Mouse (Mus musculus): ENCODE data around the gene Vwa3a. TPM values are rescaled to one million over a fixed set of nuclear protein-coding genes. Genes with fewer than 3 reads are reported as not detected.

Gene Vwa3a
- total and polyA plus RNA-seq, 2 experiments from 2014 or later: 1.6 to 2.4 TPM

DNA sequence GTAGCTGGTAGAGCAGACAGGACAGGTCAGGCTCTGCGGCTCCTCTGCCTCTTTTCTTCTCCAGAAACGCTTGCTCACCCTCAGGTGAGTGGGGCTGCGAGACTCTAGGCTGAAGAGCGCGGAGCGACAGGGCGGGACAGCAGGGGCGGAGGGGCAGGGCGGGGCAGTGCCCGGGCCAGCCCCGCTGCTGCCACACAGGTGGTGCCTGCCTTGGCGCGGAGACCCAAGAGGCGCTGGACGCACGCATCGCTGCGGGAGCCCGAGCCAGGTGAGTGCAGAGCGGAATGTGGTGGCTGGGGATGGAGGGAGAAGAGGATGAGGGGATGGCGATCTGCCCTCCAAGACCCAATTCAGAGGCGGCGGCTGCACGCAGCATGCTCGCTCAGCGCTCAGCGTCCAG lies 70.6 kb downstream of the Vwa3a start:
- no peak for TF ChIP-seq CTCF (IDR thresholded peaks at IDR 0.05; ENCODE audit: low read depth)
- Histone ChIP-seq H3K9ac (replicated peaks; ENCODE audit: low read length) (peak overlapping the region; percentile 38; the same call in 1 of the 2 replicates), H3K4me3 (ENCODE audit: low read length) (peak overlapping the region; percentile 36), H3K9me3 (ENCODE audit: low read length) (no peaks in the 10 kb centered on the region), H3K36me3 (ENCODE audit: insufficient read depth, low read length) (no peaks in the 10 kb centered on the region), H3K4me2 (ENCODE audit: low read depth, low read length) (peak overlapping the region; percentile 64), H3K27ac (no peak overlapping the region), H3K4me1 (ENCODE audit: insufficient read depth, low read length) (no peaks in the 10 kb centered on the region), H3K27me3 (ENCODE audit: insufficient read depth, low read length) (no peaks in the 10 kb centered on the region)
- DNase-seq (ENCODE audit: low spot score) (no peak), ATAC-seq (peak; percentile 29; the same call in 1 of the 2 replicates)
- 6% methylated on average over 27 of the region's 27 CpGs for whole genome bisulfite sequencing

GRCm38 (mm10) chr7:120811834-120812415 lies 72.8 kb downstream of the Vwa3a start, which contains the start of gene Gm5737:
Gene Gm5737 (plus strand): TSS chr7:120812365.
- H3K4me2 ChIP-seq (ENCODE audit: low read depth, low read length): no peak within 1 kb of the TSS
- H3K9ac ChIP-seq (replicated peaks; ENCODE audit: low read length): no peak within 1 kb of the TSS
- ATAC-seq: no peak
- no peaks in the 10 kb centered on the region for H3K27me3 ChIP-seq (ENCODE audit: insufficient read depth, low read length)
- no peak within 1 kb of the TSS for H3K4me3 ChIP-seq (ENCODE audit: low read length)
- 87% methylated on average over 6 of the region's 6 CpGs for WGBS
- no peaks in the 10 kb centered on the region for H3K36me3 ChIP-seq (ENCODE audit: insufficient read depth, low read length)
- DNase-seq (ENCODE audit: low spot score): no peak
- TF ChIP-seq CTCF (IDR thresholded peaks at IDR 0.05; ENCODE audit: low read depth): no peak
- H3K4me1 ChIP-seq (ENCODE audit: insufficient read depth, low read length): no peaks in the 10 kb centered on the region
- no peak within 1 kb of the TSS for H3K27ac ChIP-seq
- H3K9me3 ChIP-seq (ENCODE audit: low read length): no peaks in the 10 kb centered on the region

- H3K27ac ChIP-seq: no peak overlapping the region
- no peaks in the 10 kb centered on the region for H3K27me3 ChIP-seq (ENCODE audit: insufficient read depth, low read length)
- H3K9me3 ChIP-seq (ENCODE audit: low read length): no peaks in the 10 kb centered on the region
- no peak for DNase-seq (ENCODE audit: low spot score)
- no peak for TF ChIP-seq CTCF (IDR thresholded peaks at IDR 0.05; ENCODE audit: low read depth)
- H3K9ac ChIP-seq (replicated peaks; ENCODE audit: low read length): no peak overlapping the region
- no peak overlapping the region for H3K4me3 ChIP-seq (ENCODE audit: low read length)
- WGBS: 80% methylated on average over 6 of the region's 6 CpGs
- ATAC-seq: no peak; the same call in 1 of the 2 replicates
- no peaks in the 10 kb centered on the region for H3K36me3 ChIP-seq (ENCODE audit: insufficient read depth, low read length)
- no peak overlapping the region for H3K4me2 ChIP-seq (ENCODE audit: low read depth, low read length)
- no peaks in the 10 kb centered on the region for H3K4me1 ChIP-seq (ENCODE audit: insufficient read depth, low read length)
Measured at GRCm38 (mm10) chr7:120817552-120817951, 78.4 kb downstream of the Vwa3a start.

GRCm38 (mm10) chr7:120819386-120819785 lies 80.3 kb downstream of the Vwa3a start:
- Histone ChIP-seq H3K4me3 (ENCODE audit: low read length) (no peak overlapping the region), H3K4me1 (ENCODE audit: insufficient read depth, low read length) (no peaks in the 10 kb centered on the region), H3K9me3 (ENCODE audit: low read length) (no peaks in the 10 kb centered on the region), H3K27ac (no peak overlapping the region), H3K4me2 (ENCODE audit: low read depth, low read length) (no peak overlapping the region), H3K27me3 (ENCODE audit: insufficient read depth, low read length) (no peaks in the 10 kb centered on the region), H3K36me3 (ENCODE audit: insufficient read depth, low read length) (no peaks in the 10 kb centered on the region), H3K9ac (replicated peaks; ENCODE audit: low read length) (no peak overlapping the region)
- WGBS: 84% methylated on average over 4 of the region's 4 CpGs
- DNase-seq (ENCODE audit: low spot score): no peak
- no peak for ATAC-seq
- no peak for TF ChIP-seq CTCF (IDR thresholded peaks at IDR 0.05; ENCODE audit: low read depth)

DNA sequence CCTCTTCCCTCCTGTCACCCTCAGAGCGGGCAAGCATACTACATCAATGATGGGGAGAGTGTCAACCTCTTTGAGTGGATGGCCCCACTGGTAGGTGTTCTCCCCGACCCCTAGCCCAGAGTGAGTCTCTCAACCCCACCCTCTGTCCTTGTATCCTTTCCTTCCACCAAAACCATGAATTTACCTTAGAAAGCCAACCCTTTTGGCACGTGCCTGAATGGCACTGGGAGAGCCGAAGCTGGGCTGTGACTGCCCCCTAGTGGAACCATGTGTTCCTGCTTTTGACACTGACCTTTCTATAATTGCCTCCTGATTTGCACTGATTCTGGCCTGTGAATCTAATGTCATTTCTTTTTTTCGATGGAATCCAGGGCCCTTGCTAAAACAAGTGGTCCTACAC lies 84.1 kb downstream of the Vwa3a start:
- ATAC-seq (peak; percentile 56; the same call in 1 of the 2 replicates), DNase-seq (ENCODE audit: low spot score) (peak; percentile 83)
- H3K27me3 ChIP-seq (ENCODE audit: insufficient read depth, low read length): no peaks in the 10 kb centered on the region
- no peaks in the 10 kb centered on the region for H3K4me1 ChIP-seq (ENCODE audit: insufficient read depth, low read length)
- H3K4me2 ChIP-seq (ENCODE audit: low read depth, low read length): no peak overlapping the region
- H3K36me3 ChIP-seq (ENCODE audit: insufficient read depth, low read length): no peaks in the 10 kb centered on the region
- TF ChIP-seq CTCF (IDR thresholded peaks at IDR 0.05; ENCODE audit: low read depth): peak; percentile 94
- no peak overlapping the region for H3K27ac ChIP-seq
- H3K9ac ChIP-seq (replicated peaks; ENCODE audit: low read length): no peak overlapping the region
- H3K4me3 ChIP-seq (ENCODE audit: low read length): no peak overlapping the region
- H3K9me3 ChIP-seq (ENCODE audit: low read length): no peaks in the 10 kb centered on the region
- WGBS: 27% methylated on average over 5 of the region's 5 CpGs

DNA sequence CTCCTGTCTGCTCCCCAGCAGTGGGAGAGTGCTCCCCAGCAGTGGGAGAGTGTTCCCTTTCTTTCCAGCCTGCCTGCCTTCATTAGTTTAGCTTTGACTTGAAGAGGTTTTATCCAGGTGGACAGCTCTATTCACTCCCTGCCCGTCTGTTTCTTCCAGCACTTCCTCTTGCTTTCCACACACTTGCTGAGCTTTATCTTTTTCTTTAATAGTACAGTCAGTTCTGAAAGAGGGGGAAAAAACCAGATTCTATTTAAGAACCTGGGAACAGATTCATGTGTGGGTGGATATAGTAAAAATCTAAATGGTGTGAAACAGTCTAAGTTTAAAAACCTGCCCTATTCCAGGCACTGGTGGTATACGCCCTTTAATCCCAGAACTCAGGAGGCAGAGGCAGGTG lies 86.0 kb downstream of the Vwa3a start:
- H3K36me3 ChIP-seq (ENCODE audit: insufficient read depth, low read length): no peaks in the 10 kb centered on the region
- no peak overlapping the region for H3K4me3 ChIP-seq (ENCODE audit: low read length)
- WGBS: 67% methylated on average over 2 of the region's 2 CpGs
- no peak overlapping the region for H3K9ac ChIP-seq (replicated peaks; ENCODE audit: low read length)
- H3K9me3 ChIP-seq (ENCODE audit: low read length): no peaks in the 10 kb centered on the region
- H3K4me2 ChIP-seq (ENCODE audit: low read depth, low read length): no peak overlapping the region
- no peak for ATAC-seq
- 0 out of 2 replicates have a peak, but pooled peaks cover under 1% of the 10 kb centered on the region for H3K4me1 ChIP-seq (ENCODE audit: insufficient read depth, low read length)
- H3K27me3 ChIP-seq (ENCODE audit: insufficient read depth, low read length): no peaks in the 10 kb centered on the region
- TF ChIP-seq CTCF (IDR thresholded peaks at IDR 0.05; ENCODE audit: low read depth): no peak
- no peak for DNase-seq (ENCODE audit: low spot score)
- no peak overlapping the region for H3K27ac ChIP-seq

DNA sequence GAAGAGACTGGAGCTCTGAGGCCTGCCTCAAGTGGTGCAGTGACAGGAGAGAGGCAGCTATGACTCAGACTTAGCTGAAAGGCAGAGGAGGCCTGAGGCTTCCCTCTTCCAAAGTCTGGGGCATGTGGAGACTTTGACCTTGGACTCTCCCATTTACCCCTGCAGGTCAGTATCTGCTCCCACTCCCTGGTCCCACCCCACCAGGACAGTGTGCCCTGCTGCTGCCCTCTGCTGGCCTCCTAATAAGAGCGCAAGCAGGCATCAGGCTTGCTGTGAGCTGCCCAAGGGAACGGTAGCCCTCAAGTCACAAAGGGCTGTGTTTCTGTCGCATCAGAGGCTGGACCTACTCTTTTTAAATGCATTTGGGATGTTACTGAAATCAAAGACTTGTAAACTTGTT lies 87.3 kb downstream of the Vwa3a start:
- Histone ChIP-seq H3K36me3 (ENCODE audit: insufficient read depth, low read length) (no peaks in the 10 kb centered on the region), H3K4me1 (ENCODE audit: insufficient read depth, low read length) (0 out of 2 replicates have a peak, but pooled peaks cover 4% of the 10 kb centered on the region), H3K4me2 (ENCODE audit: low read depth, low read length) (no peak overlapping the region), H3K27ac (no peak overlapping the region), H3K9ac (replicated peaks; ENCODE audit: low read length) (no peak overlapping the region), H3K9me3 (ENCODE audit: low read length) (no peaks in the 10 kb centered on the region), H3K4me3 (ENCODE audit: low read length) (no peak overlapping the region), H3K27me3 (ENCODE audit: insufficient read depth, low read length) (no peaks in the 10 kb centered on the region)
- peak; percentile 76 for TF ChIP-seq CTCF (IDR thresholded peaks at IDR 0.05; ENCODE audit: low read depth)
- DNase-seq (ENCODE audit: low spot score): peak; percentile 46
- ATAC-seq: no peak
- WGBS: 14% methylated on average over 3 of the region's 3 CpGs

Data from hindbrain, postnatal 0 days (tissue).